Mouse (Mus musculus) left cerebral cortex, postnatal 4 days (tissue): ENCODE measurements around the gene Olfr513. TPM values are rescaled to one million over a fixed set of nuclear protein-coding genes. Genes with fewer than 3 reads are reported as not detected.

Experiments used
- DNase-seq: peaks from one replicate; pipeline ENCODE4 v3.0.0-alpha.2; 2022
- intact Hi-C: fragments of 180-260 bp; cut with DNase I; formaldehyde crosslinking; loops from one replicate; pipeline ENCODE4 v1.15.1; 2025
- total RNA-seq, 2 experiments: library from RNA; stranded (reverse); gene quantifications; 2 replicates each; pipeline ENCODE4 v1.2.3; 2021

The Olfr513 gene
- total RNA-seq: not detected

- intact Hi-C loops: no loop called here
- no peak for DNase-seq
Observed at GRCm38 (mm10) chr7:108750673-108751072, at the start of gene Olfr513. Gene Olfr513 (plus strand): TSS chr7:108750973.

- intact Hi-C loops: no loop called here
- no peak for DNase-seq
Observed at GRCm38 (mm10) chr7:108713020-108713419, 37.8 kb upstream of the Olfr513 start, which contains the start of gene Olfr512. Gene Olfr512 (plus strand): TSS chr7:108713320.

- intact Hi-C loops: no loop called here
- no peak for DNase-seq
Observed at GRCm38 (mm10) chr7:108760411-108760810, 9.6 kb downstream of the Olfr513 start.

GRCm38 (mm10) chr7:108797205-108797933 lies 46.6 kb downstream of the Olfr513 start:
- no peak for DNase-seq
- intact Hi-C loops: no loop called here

Other genes with a start within 250 kb of the Olfr513 start
- not detected for gene Olfr502, start 225.9 kb upstream of the Olfr513 start, total RNA-seq
- not detected for gene Olfr503, start 206.4 kb upstream of the Olfr513 start, total RNA-seq
- not detected for gene Olfr504, start 185.2 kb upstream of the Olfr513 start, total RNA-seq
- not detected for gene Olfr506, start 140.2 kb upstream of the Olfr513 start, total RNA-seq
- gene Olfr507, start 129.2 kb upstream of the Olfr513 start, total RNA-seq: not detected
- not detected for gene Olfr508, start 121.0 kb upstream of the Olfr513 start, total RNA-seq
- not detected for gene Olfr509, start 99.1 kb upstream of the Olfr513 start, total RNA-seq
- not detected for gene Olfr510, start 84.6 kb upstream of the Olfr513 start, total RNA-seq
- not detected for gene Olfr512, start 37.7 kb upstream of the Olfr513 start, total RNA-seq
- gene Olfr514, start 75.0 kb downstream of the Olfr513 start, total RNA-seq: not detected
- gene Olfr516, start 99.6 kb downstream of the Olfr513 start, total RNA-seq: not detected
- gene Olfr517, start 121.4 kb downstream of the Olfr513 start, total RNA-seq: not detected
- not detected for gene Olfr518, start 134.0 kb downstream of the Olfr513 start, total RNA-seq
- gene Olfr519, start 143.4 kb downstream of the Olfr513 start, total RNA-seq: not detected
- under 1 TPM; 0.14 to 0.18 TPM for gene Nlrp10, start 179.2 kb downstream of the Olfr513 start, total RNA-seq
- 100 to 1,000 TPM; 160 to 173 TPM for gene Eif3f, start 183.4 kb downstream of the Olfr513 start, total RNA-seq
- gene Tub, start 199.4 kb downstream of the Olfr513 start, total RNA-seq: 100 to 1,000 TPM; 186 to 189 TPM